Mouse (Mus musculus): ENCODE data around the gene Col16a1. TPM values are rescaled to one million over a fixed set of nuclear protein-coding genes. Genes with fewer than 3 reads are reported as not detected.
A peak's percentile ranks its signal among the peaks of the same experiment; 100 is the strongest.

The Col16a1 gene
- total RNA-seq, 2 experiments from 2014 or later: not detected

- no peak for ATAC-seq (replicated peaks; ENCODE audit: low FRiP score, poor library complexity, severe bottlenecking)
Observed at GRCm38 (mm10) chr4:130123020-130123419, 75.4 kb downstream of the Col16a1 start.

GRCm38 (mm10) chr4:130124110-130124509 is 76.5 kb downstream of the Col16a1 start:
- no peak for ATAC-seq (replicated peaks; ENCODE audit: low FRiP score, poor library complexity, severe bottlenecking)

- no peak for ATAC-seq (replicated peaks; ENCODE audit: low FRiP score, poor library complexity, severe bottlenecking)
Observed at GRCm38 (mm10) chr4:130125164-130125563, 77.5 kb downstream of the Col16a1 start.

GRCm38 (mm10) chr4:130125935-130126334 is 78.3 kb downstream of the Col16a1 start:
- no peak for ATAC-seq (replicated peaks; ENCODE audit: low FRiP score, poor library complexity, severe bottlenecking)

GRCm38 (mm10) chr4:130128907-130129306 is 81.3 kb downstream of the Col16a1 start:
- ATAC-seq (replicated peaks; ENCODE audit: low FRiP score, poor library complexity, severe bottlenecking): no peak

GRCm38 (mm10) chr4:130130082-130130481 is 82.4 kb downstream of the Col16a1 start:
- no peak for ATAC-seq (replicated peaks; ENCODE audit: low FRiP score, poor library complexity, severe bottlenecking)

- no peak for ATAC-seq (replicated peaks; ENCODE audit: low FRiP score, poor library complexity, severe bottlenecking)
Observed at GRCm38 (mm10) chr4:130130641-130131350, 83.2 kb downstream of the Col16a1 start.

- no peak for ATAC-seq (replicated peaks; ENCODE audit: low FRiP score, poor library complexity, severe bottlenecking)
Observed at GRCm38 (mm10) chr4:130131448-130132105, 83.9 kb downstream of the Col16a1 start.

- no peak for ATAC-seq (replicated peaks; ENCODE audit: low FRiP score, poor library complexity, severe bottlenecking)
Observed at GRCm38 (mm10) chr4:130133399-130133798, 85.8 kb downstream of the Col16a1 start.

GRCm38 (mm10) chr4:130138441-130139213 is 91.0 kb downstream of the Col16a1 start:
- peak; percentile 76 for ATAC-seq (replicated peaks; ENCODE audit: low FRiP score, poor library complexity, severe bottlenecking)

GRCm38 (mm10) chr4:130139214-130139492 is 91.5 kb downstream of the Col16a1 start, which contains the start of gene Hcrtr1:
Gene Hcrtr1 (minus strand): TSS chr4:130139359.
- no peak for ATAC-seq (replicated peaks; ENCODE audit: low FRiP score, poor library complexity, severe bottlenecking)

GRCm38 (mm10) chr4:130140992-130141402 is 93.4 kb downstream of the Col16a1 start:
- no peak for ATAC-seq (replicated peaks; ENCODE audit: low FRiP score, poor library complexity, severe bottlenecking)

GRCm38 (mm10) chr4:130141786-130142185 is 94.1 kb downstream of the Col16a1 start:
- ATAC-seq (replicated peaks; ENCODE audit: low FRiP score, poor library complexity, severe bottlenecking): no peak

GRCm38 (mm10) chr4:130148405-130148804 is 100.8 kb downstream of the Col16a1 start:
- ATAC-seq (replicated peaks; ENCODE audit: low FRiP score, poor library complexity, severe bottlenecking): no peak

Other genes with a start within 250 kb of the Col16a1 start
- gene Ptp4a2, start 236.6 kb upstream of the Col16a1 start, total RNA-seq (2015; ENCODE audit: low replicate concordance): 92.8 and 126 TPM in 2 replicates
- 74.3 and 85.6 TPM in 2 replicates for gene Ptp4a2, start 236.6 kb upstream of the Col16a1 start, total RNA-seq (2017; ENCODE audit: low replicate concordance)
- not detected in 2 replicates for gene Spocd1, start 118.6 kb upstream of the Col16a1 start, total RNA-seq (2015; ENCODE audit: low replicate concordance)
- gene Spocd1, start 118.6 kb upstream of the Col16a1 start, total RNA-seq (2017; ENCODE audit: low replicate concordance): not detected in 2 replicates
- not detected in 2 replicates for gene Adgrb2, start 63.0 kb upstream of the Col16a1 start, total RNA-seq (2015; ENCODE audit: low replicate concordance)
- not detected in 2 replicates for gene Adgrb2, start 63.0 kb upstream of the Col16a1 start, total RNA-seq (2017; ENCODE audit: low replicate concordance)
- 43.0 and 50.8 TPM in 2 replicates for gene Pef1, start 54.7 kb downstream of the Col16a1 start, total RNA-seq (2015; ENCODE audit: low replicate concordance)
- 14.6 and 29.5 TPM in 2 replicates for gene Pef1, start 54.7 kb downstream of the Col16a1 start, total RNA-seq (2017; ENCODE audit: low replicate concordance)
- gene Hcrtr1, start 91.5 kb downstream of the Col16a1 start, total RNA-seq (2015; ENCODE audit: low replicate concordance): not detected in 2 replicates
- not detected in 2 replicates for gene Hcrtr1, start 91.5 kb downstream of the Col16a1 start, total RNA-seq (2017; ENCODE audit: low replicate concordance)
- gene Tinagl1, start 127.3 kb downstream of the Col16a1 start, total RNA-seq (2015; ENCODE audit: low replicate concordance): 67.6 and 69.8 TPM in 2 replicates
- 95.4 and 126 TPM in 2 replicates for gene Tinagl1, start 127.3 kb downstream of the Col16a1 start, total RNA-seq (2017; ENCODE audit: low replicate concordance)
- not detected in 2 replicates for gene Gm853, start 174.6 kb downstream of the Col16a1 start, total RNA-seq (2015; ENCODE audit: low replicate concordance)
- gene Gm853, start 174.6 kb downstream of the Col16a1 start, total RNA-seq (2017; ENCODE audit: low replicate concordance): not detected in 2 replicates
- not detected in 2 replicates for gene Serinc2, start 231.4 kb downstream of the Col16a1 start, total RNA-seq (2015; ENCODE audit: low replicate concordance)
- 1.3 TPM in 1 of 2 replicates, not detected in the other for gene Serinc2, start 231.4 kb downstream of the Col16a1 start, total RNA-seq (2017; ENCODE audit: low replicate concordance)

Measured in erythroblast, adult 5-6 weeks (primary cell).